Mouse (Mus musculus) megakaryocyte, embryonic 14.5 days (primary cell): ENCODE measurements around the gene Bmp7.

Source experiments
- FLI1 ChIP-seq: IDR thresholded peaks from 2 replicates; pipeline ENCODE4 v1.6.1; 2012; ENCODE audit warnings: low read length, inconsistent platforms, mixed read lengths
- GATA1 ChIP-seq: IDR thresholded peaks from 3 replicates; pipeline ENCODE4 v1.6.1; 2012; ENCODE audit warnings: mixed read lengths, low read length, inconsistent platforms, borderline replicate concordance

DNA sequence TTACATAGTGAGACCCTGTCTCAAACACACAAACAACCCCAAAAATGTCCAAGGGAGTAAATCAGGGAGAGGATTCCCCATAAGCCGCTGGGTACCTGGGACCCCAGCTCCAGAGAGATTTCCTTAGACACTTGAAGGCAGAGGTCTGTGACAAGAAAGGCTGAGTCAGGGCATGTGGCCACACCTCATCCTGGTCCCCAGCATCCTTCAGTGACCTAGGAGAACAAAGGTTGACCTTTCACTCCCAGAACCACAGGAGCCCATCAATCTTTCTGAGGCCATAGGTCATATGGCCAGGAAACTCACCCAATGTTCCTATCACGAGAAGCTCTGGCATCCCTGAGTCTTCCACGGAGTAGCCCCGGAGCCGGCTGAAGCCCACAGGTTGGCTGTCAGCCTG is 111.9 kb downstream of the Bmp7 start:
- TF ChIP-seq GATA1 (no peak), FLI1 (no peak)
